Mouse (Mus musculus) hindbrain, embryonic 12.5 days (tissue): ENCODE results near the gene Selplg. TPM values are rescaled to one million over a fixed set of nuclear protein-coding genes. Genes with fewer than 3 reads are reported as not detected.
"Not testable (repeated sequence)": the region's sequence is repeated elsewhere in the genome, so short reads cannot be mapped to it uniquely, and the experiment has no call there.

Experiments
- ATAC-seq: fragments of 200-750 bp; cut with Nextera tagmentation; 2 replicates; pipeline ENCODE4 v1.8.0; 2017; ENCODE audit warnings: moderate TSS enrichment; ENCODE audit not compliant: low FRiP score
- H3K27ac ChIP-seq: fragments of 300-500 bp; sonication (generic); 2 replicates; pipeline ENCODE4 v1.5.1; 2016; ENCODE audit warnings: mild to moderate bottlenecking
- H3K27me3 ChIP-seq: fragments of 300-500 bp; sonication (generic); 2 replicates; pipeline ENCODE4 v1.6.1; 2016; ENCODE audit warnings: mild to moderate bottlenecking
- H3K36me3 ChIP-seq: fragments of 300-500 bp; sonication (generic); 2 replicates; pipeline ENCODE4 v1.6.1; 2016; ENCODE audit warnings: mild to moderate bottlenecking
- H3K4me1 ChIP-seq: fragments of 300-500 bp; sonication (generic); 2 replicates; pipeline ENCODE4 v1.6.1; 2016
- H3K4me2 ChIP-seq: fragments of 300-500 bp; sonication (generic); replicated peaks from 2 replicates; pipeline ENCODE4 v1.6.1; 2016; ENCODE audit warnings: mild to moderate bottlenecking
- H3K4me3 ChIP-seq: fragments of 300-500 bp; sonication (generic); 2 replicates; pipeline ENCODE4 v1.5.1; 2016; ENCODE audit warnings: mild to moderate bottlenecking
- H3K9ac ChIP-seq: fragments of 300-500 bp; sonication (generic); 2 replicates; pipeline ENCODE4 v1.6.1; 2016; ENCODE audit warnings: mild to moderate bottlenecking, moderate library complexity
- H3K9me3 ChIP-seq: fragments of 300-500 bp; sonication (generic); replicated peaks from 2 replicates; pipeline ENCODE4 v1.6.1; 2016; ENCODE audit warnings: mild to moderate bottlenecking
- WGBS: fragments of 180-500 bp; shearing (Covaris S2); methylation state at CpG from one replicate; pipeline ENCODE4 v1.1.7; 2016; 5-methylcytosine and 5-hydroxymethylcytosine counted together
- polyA plus RNA-seq: library from polyadenylated mRNA; unstranded; fragments of >200 nt; fragmentation: Nextera tagmentation; extraction: Ambion mirVana; gene quantifications from 2 replicates; pipeline ENCODE4 v1.2.1, GENCODE M21; 2016

Selplg gene
- polyA plus RNA-seq, 1 experiment from 2014 or later, result 1.3 TPM

DNA sequence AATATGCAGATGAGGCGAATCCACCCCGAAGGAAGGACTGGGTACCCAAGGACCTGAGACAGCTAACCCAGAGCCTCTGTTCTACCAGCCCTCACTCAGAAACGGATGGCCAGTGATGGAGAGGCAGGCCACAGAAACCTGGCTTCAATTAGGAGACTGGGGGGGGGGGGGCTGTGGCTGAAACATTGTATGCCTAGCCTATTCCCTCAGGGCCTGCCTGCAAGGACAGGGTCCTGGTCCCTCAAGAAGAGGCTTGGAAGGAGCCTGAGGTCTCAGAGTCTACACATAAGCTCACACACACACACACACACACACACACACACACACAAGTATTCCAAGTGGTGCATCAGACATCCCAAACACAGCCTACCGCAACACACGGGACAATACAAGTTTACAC lies 32.8 kb downstream of the Selplg start:
- H3K4me2 ChIP-seq, result peak overlapping the region; percentile 35
- H3K4me1 ChIP-seq, result peaks cover 46% of the 10 kb centered on the region
- H3K27me3 ChIP-seq, result no peaks in the 10 kb centered on the region; the same call in 1 of the 2 replicates
- H3K36me3 ChIP-seq, result no peaks in the 10 kb centered on the region
- 0 out of 2 replicates have a peak overlapping the region, but pooled peaks have one; percentile 14 for H3K9ac ChIP-seq
- WGBS, result 33% methylated on average over 5 of the region's 5 CpGs
- H3K27ac ChIP-seq, result peak overlapping the region; percentile 75
- H3K9me3 ChIP-seq, result no peaks in the 10 kb centered on the region
- H3K4me3 ChIP-seq, result peak overlapping the region; percentile 16
- ATAC-seq, result 0 out of 2 replicates have a peak, but pooled peaks have one; percentile 20

DNA sequence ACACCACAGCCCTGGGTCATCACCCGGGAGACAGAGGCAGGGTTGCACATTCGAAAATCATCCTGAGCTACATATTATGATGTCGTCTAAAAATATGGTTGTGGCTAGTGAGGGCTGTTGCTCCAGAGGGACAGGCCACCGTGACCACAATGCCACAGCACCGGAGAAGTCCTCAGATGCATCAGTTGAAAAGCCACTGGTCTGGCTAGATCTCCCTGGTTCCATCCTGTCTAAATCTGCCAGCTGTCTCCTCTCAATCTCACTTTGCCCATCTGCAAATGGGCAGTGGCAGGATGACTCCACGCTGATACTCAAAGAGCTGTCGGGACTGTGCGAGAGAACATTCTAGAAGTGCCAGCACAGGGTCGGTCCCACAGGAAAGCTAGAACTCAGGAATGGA lies 33.9 kb downstream of the Selplg start:
- peak overlapping the region; percentile 16; the same call in 1 of the 2 replicates for H3K4me3 ChIP-seq
- peaks cover 46% of the 10 kb centered on the region for H3K4me1 ChIP-seq
- no peak overlapping the region for H3K27ac ChIP-seq
- no peaks in the 10 kb centered on the region for H3K36me3 ChIP-seq
- no peak for ATAC-seq
- peak overlapping the region; percentile 36; the same call in 1 of the 2 replicates for H3K4me2 ChIP-seq
- no peak overlapping the region for H3K9ac ChIP-seq
- no peaks in the 10 kb centered on the region for H3K9me3 ChIP-seq
- 76% methylated on average over 9 of the region's 9 CpGs for WGBS
- no peaks in the 10 kb centered on the region; the same call in 1 of the 2 replicates for H3K27me3 ChIP-seq

DNA sequence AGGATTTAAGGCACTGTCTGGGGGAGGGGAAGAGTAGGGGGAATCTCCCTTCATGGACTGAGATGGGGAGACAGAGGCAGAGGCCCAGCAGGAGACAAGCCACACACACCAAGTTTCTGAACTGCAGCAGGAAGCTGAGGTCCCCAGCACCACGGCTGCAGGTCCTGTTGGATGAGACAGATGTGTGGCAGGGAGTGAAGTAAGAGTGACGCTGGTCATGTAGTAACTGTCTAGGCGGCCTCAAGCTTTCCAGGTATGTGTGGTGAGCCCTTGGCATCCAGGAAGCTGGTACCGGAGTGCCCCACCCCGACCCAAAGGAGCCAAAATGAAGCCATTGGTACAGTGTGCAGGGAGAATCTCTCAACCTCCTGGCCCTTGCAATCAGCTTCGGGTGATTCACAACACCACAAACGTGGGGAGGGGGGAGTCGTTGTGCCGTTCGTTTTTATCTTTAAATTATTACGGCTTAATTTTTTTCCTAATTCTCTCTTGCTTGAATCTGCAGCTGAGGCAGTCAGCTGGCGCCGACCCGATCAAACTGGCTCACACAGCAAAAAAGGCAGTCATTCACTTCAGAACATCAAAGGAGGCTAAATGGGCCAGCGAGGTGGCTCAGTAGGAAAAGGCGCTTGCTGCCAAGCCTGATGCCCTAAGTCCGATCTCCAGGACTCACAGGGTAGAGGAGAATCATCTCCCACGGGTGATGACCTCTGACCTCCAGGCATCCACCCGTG lies 35.1 kb downstream of the Selplg start:
- 0 out of 2 replicates have a peak overlapping the region, but pooled peaks have one; percentile 3 for H3K4me3 ChIP-seq
- H3K4me2 ChIP-seq, result peak overlapping the region; percentile 36
- WGBS, result 11% methylated on average over 19 of the region's 19 CpGs

DNA sequence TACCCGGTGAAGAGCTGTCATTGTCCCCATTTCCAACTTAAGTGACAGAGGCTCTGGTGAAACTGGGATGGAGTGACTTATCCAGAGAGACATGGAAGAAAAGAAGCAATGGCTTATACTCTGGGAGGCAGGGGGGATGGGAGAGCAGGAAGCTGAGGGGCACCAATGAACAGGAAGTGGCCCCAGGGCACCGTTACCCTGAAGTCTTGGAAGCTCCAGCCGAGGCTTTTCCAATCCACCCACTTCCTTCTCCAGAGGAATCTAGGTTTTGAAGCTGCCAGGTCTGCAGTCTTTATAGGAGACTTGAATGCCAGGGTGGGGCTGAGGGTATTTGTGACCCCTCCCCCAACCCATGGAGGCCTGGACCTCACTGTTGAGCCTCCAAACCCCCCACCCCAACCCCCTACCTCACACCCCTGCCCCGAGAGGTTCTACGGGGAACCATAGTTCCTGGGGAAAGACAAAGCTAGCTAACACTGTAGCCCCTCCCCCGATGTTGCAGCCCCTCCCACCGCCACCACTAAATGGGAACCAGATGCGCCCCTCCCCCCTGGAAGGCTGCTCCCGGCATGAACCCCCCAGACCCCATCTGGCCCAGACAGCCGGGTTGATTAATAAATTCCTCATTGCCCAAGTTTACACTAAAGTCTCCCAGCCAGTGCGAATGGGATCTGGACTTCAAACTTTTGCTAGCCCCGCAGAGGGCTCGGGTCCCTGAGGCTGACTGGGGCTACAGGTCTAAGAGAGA lies 35.9 kb downstream of the Selplg start:
- H3K36me3 ChIP-seq, result no peaks in the 10 kb centered on the region
- H3K4me3 ChIP-seq, result 0 out of 2 replicates have a peak overlapping the region, but pooled peaks have one; percentile 3
- ATAC-seq, result no peak
- peak overlapping the region; percentile 23; the same call in 1 of the 2 replicates for H3K9ac ChIP-seq
- 7% methylated on average over 13 of the region's 13 CpGs for WGBS
- H3K27ac ChIP-seq, result peak overlapping the region; percentile 67
- H3K9me3 ChIP-seq, result no peaks in the 10 kb centered on the region
- H3K4me1 ChIP-seq, result peaks cover 46% of the 10 kb centered on the region
- no peaks in the 10 kb centered on the region; the same call in 1 of the 2 replicates for H3K27me3 ChIP-seq
- H3K4me2 ChIP-seq, result peak overlapping the region; percentile 36

More for the DNA sequence above, 35.1 kb downstream of the Selplg start:
- peak overlapping the region; percentile 67 for H3K27ac ChIP-seq
- no peaks in the 10 kb centered on the region; the same call in 1 of the 2 replicates for H3K27me3 ChIP-seq
- no peak for ATAC-seq
- H3K9me3 ChIP-seq, result no peaks in the 10 kb centered on the region
- H3K9ac ChIP-seq, result no peak overlapping the region; the same call in 1 of the 2 replicates
- no peaks in the 10 kb centered on the region for H3K36me3 ChIP-seq
- peaks cover 46% of the 10 kb centered on the region for H3K4me1 ChIP-seq

DNA sequence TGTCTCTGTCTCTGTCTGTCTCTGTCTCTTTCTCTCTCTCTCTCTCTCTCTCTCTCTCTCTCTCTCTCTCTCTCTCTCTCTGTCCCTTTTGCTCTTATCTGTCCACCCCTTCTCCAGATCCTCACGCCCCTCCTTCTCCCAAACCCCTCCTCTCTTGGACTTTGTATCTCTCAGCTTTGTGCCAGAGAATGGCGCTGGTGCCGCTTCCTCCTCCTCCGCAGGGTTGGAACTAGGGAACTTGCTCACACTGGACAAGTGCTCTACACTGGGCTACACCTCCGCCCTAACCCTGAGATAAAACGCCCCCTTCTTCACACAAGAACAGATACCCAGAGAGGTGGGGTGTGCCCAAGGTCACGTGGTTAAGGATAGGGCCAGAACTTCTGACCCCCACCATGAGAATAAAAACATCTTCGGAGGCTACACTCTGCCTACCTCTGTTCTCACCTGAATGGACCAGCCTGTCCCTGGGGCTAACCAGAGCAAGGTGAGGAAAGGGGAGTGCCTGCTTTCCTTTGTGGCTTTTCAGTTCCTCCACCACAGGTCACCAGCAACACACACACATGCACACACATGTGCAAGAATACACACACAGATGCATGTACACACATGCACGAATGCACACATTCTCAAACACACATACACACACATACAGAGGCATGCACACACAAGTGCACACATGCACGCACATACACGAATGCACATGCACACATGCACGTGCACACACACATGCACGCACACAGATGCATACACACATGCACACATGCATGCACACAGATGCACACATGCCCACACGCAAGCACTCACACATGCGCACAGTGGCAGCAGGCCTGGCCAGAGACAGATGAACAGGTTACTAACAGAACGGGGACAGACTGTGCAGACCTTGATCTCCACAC lies 41.0 kb downstream of the Selplg start:
- no peak for ATAC-seq
- no peaks in the 10 kb centered on the region; the same call in 1 of the 2 replicates for H3K27me3 ChIP-seq
- H3K27ac ChIP-seq, result no peak overlapping the region
- WGBS, result 86% methylated on average over 16 of the region's 16 CpGs
- no peak overlapping the region for H3K9ac ChIP-seq
- no peaks in the 10 kb centered on the region for H3K36me3 ChIP-seq
- H3K9me3 ChIP-seq, result no peaks in the 10 kb centered on the region
- H3K4me3 ChIP-seq, result no peak overlapping the region
- H3K4me1 ChIP-seq, result peaks cover 20% of the 10 kb centered on the region
- no peak overlapping the region for H3K4me2 ChIP-seq

DNA sequence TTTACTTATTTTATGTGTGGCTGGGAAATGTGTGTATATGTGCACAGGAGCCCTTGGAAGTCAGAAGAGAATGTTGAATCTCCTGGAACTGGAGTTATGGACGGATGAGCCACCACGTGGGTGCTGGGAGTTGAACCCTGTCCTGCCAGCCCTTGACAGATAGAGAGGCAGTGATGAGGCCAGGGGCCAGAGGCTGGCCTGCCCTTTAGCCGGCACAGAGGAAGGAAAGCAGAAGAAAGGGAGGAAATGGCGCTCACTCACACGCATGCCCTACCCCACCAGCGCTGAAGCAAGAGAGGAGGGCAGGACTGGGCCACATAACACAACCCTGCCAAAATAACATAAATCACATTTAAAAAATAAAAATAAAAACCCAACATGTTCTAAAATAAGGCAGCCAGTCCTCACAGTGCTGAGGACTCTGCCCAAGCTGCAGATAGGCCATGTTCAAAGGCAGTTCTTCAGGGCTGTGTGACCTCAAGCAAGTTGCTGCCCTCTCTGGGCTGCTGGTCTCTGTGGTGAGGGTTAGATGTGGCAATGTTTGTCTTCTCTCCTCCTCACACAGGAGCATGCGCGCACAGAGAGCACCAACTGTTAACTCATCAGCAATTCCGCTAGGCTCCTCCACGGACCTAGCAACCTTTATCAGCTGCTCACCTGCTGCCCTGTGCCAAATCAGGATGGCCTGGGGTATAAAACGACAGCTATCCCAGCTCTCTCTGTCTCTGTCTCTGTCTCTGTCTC lies 41.8 kb downstream of the Selplg start:
- ATAC-seq, result no peak
- 76% methylated on average over 10 of the region's 11 CpGs for WGBS

DNA sequence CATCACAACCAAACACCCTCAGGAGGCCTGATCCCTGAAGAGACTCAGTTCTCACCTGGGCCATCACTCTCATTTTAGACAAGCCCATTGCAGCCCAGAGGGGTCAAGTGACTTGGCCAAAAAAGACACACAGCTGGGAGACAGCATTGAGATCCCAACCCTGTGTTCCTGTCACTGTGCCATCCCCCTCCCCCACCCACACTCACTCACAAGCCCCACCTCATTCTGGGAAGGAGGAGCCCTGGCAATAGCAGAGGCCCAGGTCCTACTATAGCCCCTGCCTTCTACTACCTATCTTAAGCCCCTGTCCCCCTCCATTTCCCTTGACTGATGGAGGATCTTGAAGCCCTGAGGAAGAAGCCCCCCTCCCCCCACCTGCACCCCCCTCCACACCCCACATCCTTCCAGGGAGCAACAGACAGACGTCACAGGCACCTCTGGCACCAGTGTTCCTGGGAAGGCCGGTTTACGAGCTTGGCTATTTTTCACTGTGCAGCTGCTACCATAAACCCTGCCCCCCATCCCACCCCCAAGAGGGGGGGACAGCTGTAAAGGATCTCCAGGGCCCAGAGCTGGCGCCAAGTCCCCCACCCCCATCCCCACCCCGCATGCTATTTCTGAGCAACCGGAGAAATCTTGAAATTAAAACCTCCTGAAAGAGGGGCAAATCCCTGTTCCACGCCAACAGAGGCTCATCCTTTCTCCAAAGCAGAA lies 43.2 kb downstream of the Selplg start:
- H3K27ac ChIP-seq, result no peak overlapping the region
- peaks cover 16% of the 10 kb centered on the region for H3K4me1 ChIP-seq
- no peaks in the 10 kb centered on the region for H3K9me3 ChIP-seq
- H3K4me3 ChIP-seq, result no peak overlapping the region
- peak overlapping the region; percentile 45; the same call in 1 of the 2 replicates for H3K9ac ChIP-seq
- H3K36me3 ChIP-seq, result no peaks in the 10 kb centered on the region
- H3K27me3 ChIP-seq, result no peaks in the 10 kb centered on the region; the same call in 1 of the 2 replicates
- no peak for ATAC-seq
- WGBS, result 42% methylated on average over 7 of the region's 7 CpGs
- H3K4me2 ChIP-seq, result no peak overlapping the region

More for the DNA sequence above, 41.8 kb downstream of the Selplg start:
- Histone ChIP-seq H3K4me2 (no peak overlapping the region), H3K9ac (no peak overlapping the region), H3K4me3 (no peak overlapping the region), H3K27me3 (no peaks in the 10 kb centered on the region; the same call in 1 of the 2 replicates), H3K9me3 (no peaks in the 10 kb centered on the region), H3K27ac (no peak overlapping the region), H3K36me3 (no peaks in the 10 kb centered on the region), H3K4me1 (peaks cover 16% of the 10 kb centered on the region)

DNA sequence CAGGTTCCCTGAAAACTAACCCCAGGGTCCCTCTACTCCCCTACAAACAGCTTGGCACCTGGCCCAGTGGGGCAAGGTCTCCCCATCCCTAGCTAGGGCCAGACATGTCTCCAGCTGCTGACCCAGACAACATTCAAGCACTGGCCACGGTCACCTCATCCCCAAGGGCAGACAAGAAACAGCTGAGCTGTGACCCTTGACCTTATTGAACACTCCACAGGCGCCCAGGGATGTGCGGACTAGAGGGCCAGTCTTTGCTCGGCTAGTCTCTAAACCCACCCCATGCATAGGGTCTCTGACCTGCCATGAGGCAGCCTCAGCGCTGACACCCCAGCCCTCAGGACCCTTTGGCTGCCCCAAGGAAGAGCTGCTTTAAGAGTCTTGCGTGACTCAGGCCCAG lies 43.8 kb downstream of the Selplg start:
- Histone ChIP-seq H3K4me3 (no peak overlapping the region), H3K4me2 (no peak overlapping the region), H3K9me3 (no peaks in the 10 kb centered on the region), H3K27ac (no peak overlapping the region), H3K36me3 (no peaks in the 10 kb centered on the region), H3K4me1 (peaks cover 18% of the 10 kb centered on the region), H3K9ac (no peak overlapping the region), H3K27me3 (peaks cover 5% of the 10 kb centered on the region; the same call in 1 of the 2 replicates)
- 50% methylated on average over 6 of the region's 6 CpGs for WGBS
- ATAC-seq, result no peak

DNA sequence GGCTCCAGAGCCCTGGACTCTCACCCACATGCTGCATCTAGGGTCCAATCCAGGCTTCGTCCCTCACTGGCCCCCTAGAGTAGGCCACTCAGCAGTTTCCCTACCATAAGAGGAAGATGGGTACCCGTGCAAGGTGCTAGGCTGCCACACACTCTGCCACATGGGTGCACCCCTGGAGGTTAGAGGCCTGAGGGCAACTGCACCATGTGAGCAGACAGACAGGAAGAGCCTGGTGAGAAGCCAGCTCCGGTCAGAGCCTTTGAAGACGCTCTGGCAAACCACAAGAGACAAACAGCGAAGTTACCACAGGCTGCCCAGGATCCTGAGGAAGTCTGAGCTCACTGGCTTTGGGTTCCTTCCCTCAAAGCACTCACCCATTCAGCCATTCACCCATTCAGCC lies 45.5 kb downstream of the Selplg start:
- Histone ChIP-seq H3K9me3 (no peaks in the 10 kb centered on the region), H3K4me1 (peaks cover 20% of the 10 kb centered on the region), H3K27ac (no peak overlapping the region), H3K4me2 (no peak overlapping the region), H3K4me3 (no peak overlapping the region), H3K36me3 (no peaks in the 10 kb centered on the region), H3K9ac (no peak overlapping the region), H3K27me3 (peaks cover 17% of the 10 kb centered on the region)
- 85% methylated on average over 5 of the region's 5 CpGs for WGBS
- ATAC-seq, result no peak

DNA sequence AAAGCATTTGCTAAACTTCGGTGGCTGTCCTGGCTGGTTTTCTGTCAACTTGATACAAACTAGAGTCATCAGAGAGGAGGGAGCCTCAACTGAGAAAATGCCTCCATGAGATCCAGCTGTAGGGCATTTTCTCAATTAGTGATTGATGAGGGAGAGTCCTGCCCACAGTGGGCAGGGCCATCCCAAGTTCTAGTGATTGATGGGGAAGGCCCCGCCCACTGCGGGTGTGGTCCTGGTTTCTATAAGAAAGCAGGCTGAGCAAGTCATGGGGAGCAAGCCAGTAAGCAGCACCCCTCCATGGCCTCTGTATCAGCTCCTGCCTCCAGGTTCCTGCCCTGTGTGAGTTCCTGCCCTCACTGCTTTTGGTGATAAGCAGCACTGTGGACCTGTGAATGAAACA lies 48.3 kb downstream of the Selplg start:
- H3K27ac ChIP-seq, result peak overlapping the region; percentile 37; the same call in 1 of the 2 replicates

More for the DNA sequence above, 48.3 kb downstream of the Selplg start:
- H3K36me3 ChIP-seq, H3K4me3 ChIP-seq, ATAC-seq, H3K9ac ChIP-seq, H3K9me3 ChIP-seq, H3K4me2 ChIP-seq: not testable (repeated sequence)
- Histone ChIP-seq H3K4me1 (peaks cover 13% of the 10 kb centered on the region), H3K27me3 (peaks cover 17% of the 10 kb centered on the region)
- WGBS, result 24% methylated on average over 3 of the region's 3 CpGs
